Mouse (Mus musculus) ES-E14 (cell line): ENCODE measurements around the gene Prph2. TPM values are rescaled to one million over a fixed set of nuclear protein-coding genes. Genes with fewer than 3 reads are reported as not detected.
A peak's percentile ranks its signal among the peaks of the same experiment; 100 is the strongest.

Experiments used
- DNase-seq: peaks from one replicate; pipeline ENCODE4 v3.0.0-alpha.2; 2013; ENCODE audit warnings: low read depth, low spot score
- H3K27ac ChIP-seq: 2 replicates; pipeline ENCODE4 v1.5.1; 2012; ENCODE audit warnings: low read depth, mild to moderate bottlenecking, low read length, moderate library complexity, mixed read lengths; ENCODE audit not compliant: poor library complexity, insufficient read depth, severe bottlenecking
- H3K36me3 ChIP-seq: 2 replicates; pipeline ENCODE4 v1.6.1; 2012; ENCODE audit warnings: mild to moderate bottlenecking, low read length, moderate library complexity, mixed read lengths; ENCODE audit not compliant: control insufficient read depth, poor library complexity, insufficient read depth, severe bottlenecking
- H3K4me1 ChIP-seq, 2 experiments: fragments of 150-350 bp in 1 of 2; sonication (generic) in 1 of 2; 2 replicates each; pipeline ENCODE4 v1.6.1; 2012; ENCODE audit warnings: low read length in 2 of 2, mild to moderate bottlenecking in 1 of 2, mixed read lengths in 1 of 2; ENCODE audit not compliant: control insufficient read depth in 2 of 2, insufficient read depth in 2 of 2, poor library complexity in 1 of 2
- H3K4me3 ChIP-seq, 2 experiments: fragments of 150-350 bp in 1 of 2; sonication (generic) in 1 of 2; 2 replicates each; pipeline ENCODE4 v1.5.1; 2012; ENCODE audit warnings: low read length in 2 of 2, low read depth in 1 of 2, mild to moderate bottlenecking in 1 of 2, mixed read lengths in 1 of 2; ENCODE audit not compliant: insufficient read depth in 1 of 2, poor library complexity in 1 of 2, severe bottlenecking in 1 of 2
- H3K9ac ChIP-seq: 2 replicates; pipeline ENCODE4 v1.6.1; 2012; ENCODE audit warnings: low read depth, mild to moderate bottlenecking, low read length, mixed read lengths; ENCODE audit not compliant: poor library complexity, insufficient read depth, severe bottlenecking
- H3K9me3 ChIP-seq: fragments of 150-350 bp; sonication (generic); 2 replicates; pipeline ENCODE4 v1.6.1; 2012; ENCODE audit warnings: low read depth, mild to moderate bottlenecking, low read length; ENCODE audit not compliant: control insufficient read depth, insufficient read depth
- CHD2 ChIP-seq: IDR thresholded peaks from 2 replicates; pipeline ENCODE4 v1.6.1; 2014; ENCODE audit warnings: mild to moderate bottlenecking, low read depth, low read length, inconsistent platforms
- HCFC1 ChIP-seq: IDR thresholded peaks from 2 replicates; pipeline ENCODE4 v1.6.1; 2012; ENCODE audit warnings: low read length, inconsistent platforms, borderline replicate concordance; ENCODE audit not compliant: insufficient read depth
- MAFK ChIP-seq: IDR thresholded peaks from 2 replicates; pipeline ENCODE4 v1.6.1; 2014; ENCODE audit warnings: mild to moderate bottlenecking, low read depth, low read length, inconsistent platforms; ENCODE audit not compliant: insufficient read depth
- ZC3H11A ChIP-seq: IDR thresholded peaks from 2 replicates; pipeline ENCODE4 v1.6.1; 2012; ENCODE audit warnings: low read depth, mild to moderate bottlenecking, inconsistent platforms, low read length, borderline replicate concordance
- ZNF384 ChIP-seq: IDR thresholded peaks from 2 replicates; pipeline ENCODE4 v1.6.1; 2012; ENCODE audit warnings: low read depth, low read length, inconsistent platforms
- in situ Hi-C, 2 experiments: fragments of 600-800 bp; cut with MboI; formaldehyde crosslinking; loops; one replicate each; pipeline ENCODE4 v1.15.1; 2025; ENCODE audit warnings: low sequenced_read_pairs in 2 of 2, inconsistent platforms in 1 of 2; ENCODE audit not compliant: unreplicated experiment in 2 of 2
- total RNA-seq: library from RNA; depleted of rRNA; stranded (reverse); fragments of 300-350 nt; gene quantifications from 2 replicates; pipeline ENCODE4 v1.2.3, GENCODE M21; 2012

Gene Prph2
- total RNA-seq, 1 experiment: 0.18 TPM

DNA sequence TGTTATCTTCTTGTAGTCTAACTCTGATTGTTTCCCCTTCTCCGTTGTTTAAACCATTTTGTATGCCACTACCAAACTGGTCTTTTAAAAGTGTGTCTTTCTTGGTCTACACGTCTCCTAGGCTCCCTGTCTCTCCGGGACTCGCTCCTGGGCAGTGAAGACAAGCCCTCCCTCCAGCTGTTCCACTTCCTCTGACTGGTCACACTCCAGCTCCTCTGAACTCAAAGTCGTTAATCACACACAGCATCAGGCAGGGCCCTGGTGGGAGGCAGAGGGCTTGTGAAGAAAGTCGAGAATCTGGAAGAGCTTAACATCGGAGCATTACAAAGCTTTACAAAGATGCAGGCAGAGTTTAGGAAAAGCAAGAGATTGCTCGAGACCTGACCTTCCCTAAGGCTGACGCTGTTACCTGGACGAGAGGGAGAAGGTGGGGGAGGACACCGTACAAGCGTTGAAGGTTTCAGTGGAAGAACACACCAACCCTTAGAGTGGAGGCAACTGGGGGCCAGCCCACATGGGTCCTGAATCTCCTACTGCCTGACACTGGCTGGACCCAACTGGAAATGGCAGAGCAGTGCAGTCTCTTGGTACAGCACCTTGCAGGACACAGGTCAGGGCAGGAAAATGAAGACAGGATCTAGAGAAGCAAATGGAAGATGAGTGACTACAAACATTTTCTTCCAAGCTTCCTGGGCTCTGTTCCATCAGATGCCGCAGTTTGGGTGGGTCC lies 12.9 kb upstream of the Prph2 start:
- Histone ChIP-seq H3K36me3 (peaks cover 3% of the 10 kb centered on the region; the same call in 1 of the 2 replicates), H3K9ac (no peak overlapping the region), H3K27ac (no peak overlapping the region), H3K4me1 (peaks cover 0 to 16% of the 10 kb centered on the region in 2 experiments; a peak in 3 of 4 replicates), H3K4me3 (no peak overlapping the region), H3K9me3 (no peaks in the 10 kb centered on the region)
- TF ChIP-seq ZC3H11A (no peak), CHD2 (no peak), ZNF384 (no peak), HCFC1 (no peak), MAFK (no peak)
- no peak for DNase-seq
- in situ Hi-C loops: no loop called here

DNA sequence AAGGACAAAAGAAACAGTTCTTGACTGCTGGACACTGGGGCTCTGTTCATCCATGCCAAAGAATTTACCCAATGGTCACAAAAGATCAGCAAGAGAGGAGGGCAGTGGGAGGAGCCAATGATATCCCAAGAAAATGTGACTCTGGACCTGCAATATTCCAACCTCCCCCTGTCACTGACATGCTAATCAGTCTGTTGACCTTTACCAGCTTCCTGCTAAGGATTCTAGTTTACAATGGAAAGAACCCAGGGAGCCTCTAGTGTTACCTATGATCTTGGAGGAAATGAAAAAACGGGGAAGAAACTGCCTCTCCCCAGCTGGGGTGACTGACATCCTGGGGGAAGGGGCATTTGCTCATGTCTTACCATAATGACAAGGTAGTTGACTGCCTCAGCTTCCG lies 9.3 kb upstream of the Prph2 start:
- no peak for DNase-seq
- no peak for TF ChIP-seq ZNF384
- in situ Hi-C loops: no loop called here
- Histone ChIP-seq H3K4me3 (no peak overlapping the region), H3K36me3 (no peaks in the 10 kb centered on the region), H3K4me1 (peaks cover 0 to 7% of the 10 kb centered on the region in 2 experiments; a peak in 2 of 4 replicates), H3K9ac (no peak overlapping the region), H3K9me3 (no peaks in the 10 kb centered on the region), H3K27ac (no peak overlapping the region)

DNA sequence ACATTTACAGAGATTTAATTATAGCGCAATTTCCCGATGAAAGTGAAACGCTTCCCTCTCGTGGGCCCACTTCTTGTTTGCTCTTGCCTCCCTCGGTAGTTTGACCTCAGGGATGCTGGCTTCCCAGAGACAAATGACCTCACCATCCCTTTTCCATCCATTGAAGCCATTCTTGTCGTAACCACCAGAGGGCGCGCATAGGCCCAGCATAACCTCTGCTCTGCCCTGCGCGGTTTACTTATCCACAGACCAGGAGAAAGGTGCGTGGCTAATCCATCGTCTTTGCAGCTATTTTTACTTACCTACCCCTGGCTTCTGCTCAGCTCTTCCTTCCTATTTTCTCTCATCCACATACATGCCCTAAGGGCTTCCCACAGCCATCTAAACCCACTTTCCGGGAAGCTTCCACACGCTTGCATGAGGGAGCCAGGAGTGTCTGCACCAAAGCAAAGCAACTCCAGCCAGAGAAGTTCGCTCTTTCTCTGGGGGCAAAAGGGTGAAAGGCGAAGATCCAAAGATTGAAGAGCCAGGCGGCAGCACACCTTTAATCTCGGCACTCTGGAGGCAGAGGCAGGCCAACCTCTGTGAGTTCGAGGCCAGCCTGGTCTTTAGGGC lies 6.3 kb upstream of the Prph2 start:
- H3K27ac ChIP-seq: no peak overlapping the region
- TF ChIP-seq CHD2 (no peak), ZC3H11A (peak; percentile 65)
- peak overlapping the region; percentile 64; the same call in 1 of the 2 replicates for H3K9ac ChIP-seq
- H3K4me1 ChIP-seq: peaks cover 0 to 5% of the 10 kb centered on the region in 2 experiments; a peak in 2 of 4 replicates
- H3K36me3 ChIP-seq: no peaks in the 10 kb centered on the region
- H3K4me3 ChIP-seq: peak overlapping the region; percentile 48 to 54
- DNase-seq: peak; percentile 89
- H3K9me3 ChIP-seq: no peaks in the 10 kb centered on the region
- in situ Hi-C loops: no loop called here

DNA sequence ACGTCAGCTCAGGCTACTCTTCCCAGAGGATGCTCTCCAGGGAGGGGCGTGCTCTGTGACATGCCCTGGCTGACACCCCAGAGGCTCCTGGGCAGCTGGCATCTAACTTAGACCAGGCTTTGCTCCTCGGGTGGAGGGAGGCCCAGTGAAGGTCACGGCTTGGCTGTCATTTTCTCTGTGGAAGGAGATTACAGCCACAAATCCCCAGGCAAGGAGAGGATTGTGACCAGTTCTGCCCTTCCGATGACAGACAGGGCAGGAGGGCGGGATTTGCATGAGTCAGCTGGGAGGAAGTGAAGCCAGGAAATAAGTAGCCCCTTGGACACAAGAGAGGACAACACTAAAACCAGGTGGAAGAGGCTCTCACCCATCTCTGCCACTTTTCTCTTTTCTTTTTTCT lies 2.1 kb downstream of the Prph2 start:
- Histone ChIP-seq H3K36me3 (no peaks in the 10 kb centered on the region), H3K9me3 (no peaks in the 10 kb centered on the region), H3K9ac (no peak overlapping the region), H3K27ac (no peak overlapping the region), H3K4me1 (peaks cover 0 to 11% of the 10 kb centered on the region in 2 experiments; a peak in 1 of 4 replicates), H3K4me3 (no peak overlapping the region)
- no peak for TF ChIP-seq MAFK
- TF ChIP-seq ZNF384: no peak
- TF ChIP-seq HCFC1: no peak
- no peak for TF ChIP-seq CHD2
- no peak for TF ChIP-seq ZC3H11A
- no peak for DNase-seq
- in situ Hi-C loops: no loop called here

DNA sequence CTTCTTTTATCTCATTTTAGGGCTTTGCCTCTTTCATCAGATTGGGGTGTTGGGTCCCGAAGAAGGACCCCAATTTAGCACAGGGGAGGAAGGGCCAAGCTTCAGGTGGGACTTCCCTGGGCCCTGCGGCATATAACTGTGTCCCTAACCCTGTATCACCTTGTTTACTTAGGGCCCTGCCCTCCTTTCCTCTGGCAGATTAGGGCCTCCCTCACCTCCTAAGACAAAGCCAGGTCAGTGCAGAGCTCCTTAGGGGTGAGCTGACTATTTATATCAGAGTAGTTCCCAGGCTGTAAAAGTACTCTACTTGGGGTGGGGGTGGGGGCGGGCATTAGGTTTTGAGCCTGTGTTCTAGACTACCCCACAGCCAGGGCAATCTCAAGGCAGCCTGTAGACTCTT lies 4.9 kb downstream of the Prph2 start:
- TF ChIP-seq MAFK (no peak), CHD2 (no peak), HCFC1 (no peak)
- H3K4me1 ChIP-seq: peaks cover 0 to 17% of the 10 kb centered on the region in 2 experiments; a peak in 1 of 4 replicates
- H3K36me3 ChIP-seq: no peaks in the 10 kb centered on the region
- H3K27ac ChIP-seq: no peak overlapping the region
- DNase-seq: no peak
- H3K4me3 ChIP-seq: no peak overlapping the region
- no peak overlapping the region for H3K9ac ChIP-seq
- H3K9me3 ChIP-seq: no peaks in the 10 kb centered on the region
- in situ Hi-C loops: no loop called here
